Mouse (Mus musculus) lung, postnatal 10 days (tissue): ENCODE results near the gene Gm28961.
"Not testable (repeated sequence)": the region's sequence is repeated elsewhere in the genome, so short reads cannot be mapped to it uniquely, and the experiment has no call there.

Experiments used
- DNase-seq: peaks from one replicate; pipeline ENCODE4 v3.0.0; 2021

The Gm28961 gene

GRCm38 (mm10) chrY:57705397-57705796 is at the start of gene Gm28961:
Gm28961 (plus strand) TSS chrY:57705697.
- DNase-seq = not testable (repeated sequence)
